Mouse (Mus musculus): ENCODE measurements around the gene Tmeff2.

- TF ChIP-seq POLR2A (IDR thresholded peaks at IDR 0.05; ENCODE audit: insufficient read depth, low read length) (no peak), CTCF (IDR thresholded peaks at IDR 0.05; ENCODE audit: low read depth, low read length) (no peak), EP300 (IDR thresholded peaks at IDR 0.05; ENCODE audit: insufficient read depth, low read depth, low read length) (no peak)
Observed at GRCm38 (mm10) chr1:50981151-50981828, 80.8 kb downstream of the Tmeff2 start.
